Mouse (Mus musculus) heart, postnatal 10 days (tissue): ENCODE measurements around the gene Haspin. TPM values are rescaled to one million over a fixed set of nuclear protein-coding genes. Genes with fewer than 3 reads are reported as not detected.

Experiments
- DNase-seq, 2 experiments: peaks; one replicate each; pipeline ENCODE4 v3.0.0; 2021
- intact Hi-C: fragments of 180-260 bp; cut with DNase I; formaldehyde crosslinking; loops from one replicate; pipeline ENCODE4 v1.15.1; 2025
- total RNA-seq, 2 experiments: library from RNA; stranded (reverse); gene quantifications; 2 replicates each; pipeline ENCODE4 v1.2.3; 2021

Gene Haspin
- 1 to 10 TPM; 2.4 TPM for total RNA-seq

DNA sequence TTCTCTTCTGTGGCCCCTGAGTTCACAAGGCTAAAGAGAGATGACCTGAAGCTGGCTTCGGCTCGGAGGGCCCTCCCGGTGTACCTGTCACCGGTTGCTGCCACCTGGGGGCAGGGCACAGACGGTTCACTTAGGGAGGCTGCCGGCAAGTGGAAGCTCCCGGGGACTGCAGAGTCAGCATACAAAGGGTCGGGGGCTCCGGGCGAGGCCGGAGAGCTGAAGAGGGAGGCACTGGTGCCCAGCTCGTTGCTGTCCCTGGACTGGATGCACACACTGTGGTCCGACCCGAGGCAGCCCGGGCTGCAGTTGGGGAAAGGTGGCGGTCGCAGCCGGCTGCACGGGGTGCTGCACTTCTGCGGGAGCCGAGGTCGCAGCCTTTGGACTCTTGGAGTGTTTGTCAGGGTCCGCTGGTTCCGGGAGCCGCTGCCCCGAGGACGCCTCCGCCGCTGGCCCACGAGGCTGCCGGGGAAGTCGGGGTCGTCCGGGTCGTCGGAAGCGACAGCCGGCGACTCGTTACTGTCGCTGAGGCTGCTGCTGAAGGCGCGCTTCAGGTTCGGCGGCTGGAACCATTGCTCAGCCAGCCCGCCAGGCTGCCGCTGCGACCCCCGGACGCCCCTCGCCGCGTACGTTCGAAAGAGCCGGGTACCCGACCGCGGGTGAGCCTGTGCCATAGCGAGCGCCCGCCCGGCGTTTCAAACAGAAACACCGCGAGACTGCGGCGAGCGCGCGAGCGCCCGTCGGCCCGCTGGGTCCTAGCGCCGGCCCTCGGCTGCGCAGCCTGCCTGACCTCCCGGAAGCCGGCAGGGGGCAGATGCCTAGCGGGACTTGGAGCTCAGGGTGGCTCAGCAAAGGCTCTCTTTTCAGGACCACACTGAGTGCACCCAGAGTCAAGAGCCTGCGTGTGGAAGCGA is at the start of gene Haspin:
TSS of gene Haspin (minus strand) at position 704 of the 911 bp plus-strand sequence.
- DNase-seq = peak; percentile 94 to 95
- intact Hi-C loops = loop anchor here (1.0 to 2.0 kb wide), 4 partner anchors 23 to 1233 kb away; partner anchors contain the start of gene P2rx5

- intact Hi-C loops = no loop called here
- no peak for DNase-seq
Observed at GRCm38 (mm10) chr11:73187231-73187630, 49.1 kb upstream of the Haspin start.

GRCm38 (mm10) chr11:73185872-73186615 is 48.0 kb upstream of the Haspin start:
- intact Hi-C loops = no loop called here
- DNase-seq = no peak

DNA sequence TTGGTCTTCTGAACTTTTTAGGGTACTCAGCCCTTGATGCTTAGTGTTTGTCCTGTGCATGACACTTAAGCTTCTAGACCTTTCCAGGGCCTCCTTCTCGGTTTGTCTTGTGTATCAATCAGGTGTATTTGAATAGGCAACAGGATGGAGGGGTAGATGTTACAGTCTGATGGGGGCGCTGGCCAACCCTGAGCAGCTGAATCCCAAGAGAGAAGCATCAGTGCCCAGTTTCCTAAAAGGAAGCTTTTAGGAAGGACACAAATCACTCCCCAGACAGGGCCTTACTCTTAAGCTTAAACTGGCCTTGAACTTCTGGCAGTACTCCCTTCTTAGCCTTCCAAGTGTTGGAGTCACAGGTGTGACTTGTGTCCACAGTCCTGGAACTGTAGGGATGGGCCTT is 39.8 kb upstream of the Haspin start:
- intact Hi-C loops = loop anchor here (2.0 kb wide), 1 partner anchor 21 kb away; the partner anchor contains the start of genes Ctns and Shpk
- DNase-seq = no peak

GRCm38 (mm10) chr11:73177509-73177875 is 39.4 kb upstream of the Haspin start:
- DNase-seq = peak; percentile 91 to 92
- intact Hi-C loops = no loop called here

DNA sequence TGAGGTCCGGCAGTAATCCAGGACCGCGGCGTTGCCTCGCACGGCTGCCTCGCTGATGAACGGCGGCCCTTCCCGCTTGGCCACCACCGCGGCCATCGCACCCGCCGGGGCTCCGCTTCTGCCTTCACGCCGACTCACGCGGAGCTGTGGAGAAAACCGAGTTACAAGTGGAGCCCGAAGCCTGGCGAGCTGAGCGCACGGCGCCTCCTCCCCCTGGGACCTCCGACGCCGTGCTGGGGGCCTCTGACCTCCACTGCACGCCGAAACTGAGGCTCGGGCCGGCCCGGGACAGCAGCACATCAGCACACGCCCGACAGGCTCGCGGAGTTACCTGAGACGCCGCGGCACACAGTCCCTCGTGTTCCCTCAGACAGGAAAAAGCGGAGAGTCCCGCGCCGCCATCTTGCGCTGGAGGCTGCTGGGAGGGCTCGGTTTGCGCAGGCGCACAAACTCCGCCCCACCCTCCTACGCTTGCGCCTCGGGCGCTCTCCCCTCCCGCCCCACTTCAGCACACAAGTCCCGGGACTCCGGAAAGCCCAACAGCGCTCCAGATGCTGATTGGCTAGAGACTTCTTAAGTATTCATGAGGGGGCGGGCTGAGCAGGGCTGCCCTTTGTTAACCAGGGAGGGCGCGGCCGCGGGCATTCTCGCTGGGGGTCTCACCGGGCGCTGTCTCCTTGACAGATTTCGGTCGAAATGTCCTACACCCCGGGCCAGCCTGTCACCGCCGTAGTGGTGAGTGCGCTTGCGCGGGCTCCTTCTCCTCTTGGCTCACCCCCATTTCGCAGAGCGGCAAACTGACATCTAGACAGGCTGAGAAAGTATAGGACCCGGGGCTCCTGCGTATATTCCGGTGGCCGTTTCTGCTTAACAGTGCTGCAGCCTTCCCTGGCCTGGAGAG is 38.8 kb upstream of the Haspin start, which contains the start of the genes Emc6 and Tax1bp3:
TSS of gene Emc6 (minus strand) at position 430 of the 901 bp plus-strand sequence.
TSS of gene Tax1bp3 (plus strand) at position 476 of the 901 bp plus-strand sequence.
- intact Hi-C loops = no loop called here
- peak; percentile 97 for DNase-seq

GRCm38 (mm10) chr11:73176186-73176585 is 38.1 kb upstream of the Haspin start:
- intact Hi-C loops = no loop called here
- no peak for DNase-seq

- no peak for DNase-seq
- intact Hi-C loops = no loop called here
Observed at GRCm38 (mm10) chr11:73175612-73176011, 37.5 kb upstream of the Haspin start.

GRCm38 (mm10) chr11:73172186-73172585 is 34.1 kb upstream of the Haspin start:
- intact Hi-C loops = no loop called here
- DNase-seq = peak; percentile 70 to 71

- intact Hi-C loops = loop anchor here (2.0 kb wide), 1 partner anchor 30 kb away; the partner anchor contains the start of gene Haspin
- peak; percentile 66 to 75 for DNase-seq
Observed at GRCm38 (mm10) chr11:73169231-73169630, 31.1 kb upstream of the Haspin start.

DNA sequence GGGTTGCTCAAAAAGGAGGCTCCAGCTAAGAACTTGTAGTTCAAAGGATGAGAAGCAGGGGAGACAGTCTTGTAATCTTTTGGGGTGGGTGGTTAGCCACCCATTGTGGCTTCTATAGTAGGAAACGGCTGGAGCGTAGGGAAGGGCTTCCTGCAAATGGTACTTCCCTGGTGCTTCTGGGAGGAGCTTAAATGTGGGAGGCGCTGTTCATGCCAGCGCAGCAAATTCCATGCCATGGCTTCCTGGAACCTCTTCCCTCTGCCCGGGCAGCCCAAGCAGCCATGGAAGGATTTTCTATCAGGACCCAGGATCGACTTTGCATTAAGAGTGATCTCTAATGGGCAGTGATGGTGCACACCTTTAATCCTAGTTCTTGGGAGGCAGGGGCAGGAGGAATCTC is 30.5 kb upstream of the Haspin start:
- DNase-seq = no peak
- intact Hi-C loops = loop anchor here (2.0 kb wide), 1 partner anchor 30 kb away; the partner anchor contains the start of gene Haspin

- intact Hi-C loops = loop anchor here (2.0 kb wide), 1 partner anchor 29 kb away; the partner anchor contains the start of gene Haspin
- no peak for DNase-seq
Observed at GRCm38 (mm10) chr11:73168071-73168470, 30.0 kb upstream of the Haspin start.

DNA sequence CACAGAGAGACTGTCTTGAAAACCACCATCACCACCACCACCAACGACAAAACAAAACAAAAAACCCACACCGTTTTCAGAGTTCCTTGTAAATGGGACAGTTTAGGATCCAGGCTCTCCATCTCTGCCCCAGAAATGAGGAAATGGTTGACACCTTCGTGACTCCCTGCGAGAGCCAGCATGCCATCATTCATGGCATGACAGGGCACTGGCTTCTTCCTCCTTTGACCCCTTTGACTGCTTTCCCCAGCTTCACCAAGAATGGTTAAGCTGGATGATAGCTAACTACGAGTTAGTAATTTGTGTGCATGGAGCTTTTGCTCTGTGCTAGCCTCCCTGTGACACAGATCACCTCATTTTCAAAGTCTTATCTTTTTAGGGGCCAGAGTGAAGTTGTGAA is 24.2 kb upstream of the Haspin start:
- no peak for DNase-seq
- intact Hi-C loops = no loop called here

GRCm38 (mm10) chr11:73161616-73162015 is 23.5 kb upstream of the Haspin start:
- intact Hi-C loops = loop anchor here (2.0 kb wide), 1 partner anchor 23 kb away; the partner anchor contains the start of gene Haspin

DNA sequence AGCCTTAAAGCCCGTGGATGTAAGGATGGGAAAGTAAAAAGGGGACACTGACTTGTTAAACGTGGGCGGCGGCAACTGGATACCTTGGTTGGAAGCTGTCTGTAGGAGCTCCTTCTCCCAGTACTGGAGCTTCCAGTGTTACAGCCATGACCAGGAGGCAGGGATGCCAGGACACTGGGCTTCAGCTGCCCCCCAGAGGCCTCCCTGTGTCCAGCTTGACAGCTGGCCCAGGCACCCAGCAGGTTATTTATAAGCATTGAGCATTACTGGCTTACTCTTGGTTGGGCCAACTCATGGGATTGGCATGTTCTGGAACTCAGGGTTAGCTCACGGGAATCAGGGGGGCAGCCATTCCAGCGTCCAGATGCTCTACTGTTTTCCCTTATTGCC is 22.7 kb upstream of the Haspin start:
- intact Hi-C loops = loop anchor here (2.0 kb wide), 1 partner anchor 22 kb away; the partner anchor contains the start of gene Haspin

More at GRCm38 (mm10) chr11:73161616-73162015, 23.5 kb upstream of the Haspin start:
- peak in 1 of 2 experiments; percentile 32 for DNase-seq

GRCm38 (mm10) chr11:73159957-73160810 is 22.1 kb upstream of the Haspin start, which contains the start of gene P2rx5:
Gene P2rx5, plus strand, starts transcription at chr11:73160421.
- intact Hi-C loops = loop anchor here (2.0 kb wide), 1 partner anchor 21 kb away; the partner anchor contains the start of gene Haspin
- peak; percentile 67 to 69 for DNase-seq

More for the DNA sequence above, 22.7 kb upstream of the Haspin start:
- peak; percentile 76 to 83 for DNase-seq

GRCm38 (mm10) chr11:73155071-73155470 is 17.0 kb upstream of the Haspin start:
- no peak for DNase-seq
- intact Hi-C loops = no loop called here

DNA sequence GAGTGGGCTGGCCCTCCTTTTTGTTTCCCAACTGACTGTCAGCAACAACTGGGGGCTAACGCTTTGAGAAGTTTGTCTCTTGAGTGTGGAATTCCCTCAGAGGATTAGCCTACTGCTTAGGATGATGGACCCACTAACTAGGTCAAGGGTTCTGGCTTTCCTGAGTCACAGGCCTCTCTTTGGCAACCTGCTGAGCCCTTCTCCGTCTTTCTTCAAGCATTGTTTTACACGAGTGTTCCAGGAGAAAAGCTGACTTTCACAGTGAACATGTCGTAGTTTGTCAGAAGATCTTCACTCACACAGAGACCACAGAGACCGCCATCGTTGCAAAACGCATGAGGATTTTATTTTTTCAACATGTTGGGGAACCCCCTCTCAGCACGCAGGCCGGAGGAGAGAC is 10.1 kb upstream of the Haspin start:
- intact Hi-C loops = no loop called here
- no peak for DNase-seq

DNA sequence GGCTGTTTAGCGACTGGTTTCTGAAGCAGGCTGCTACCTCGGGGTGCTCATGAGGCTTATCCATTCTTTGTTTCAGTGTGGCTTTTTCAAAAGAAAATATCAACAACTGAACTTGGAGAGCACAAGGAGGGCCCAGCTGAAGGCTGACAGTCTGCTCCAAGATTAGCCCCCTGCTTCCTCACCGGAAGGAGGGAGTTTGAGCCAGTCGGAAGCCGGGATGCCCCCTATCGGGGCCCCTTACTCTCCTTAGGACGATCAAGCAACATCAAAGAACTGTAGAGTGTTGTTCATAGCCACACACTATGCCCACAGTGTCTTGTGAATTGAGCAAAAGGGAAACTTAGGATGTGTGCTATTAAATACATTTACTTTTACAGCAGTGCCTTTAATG is 8.9 kb upstream of the Haspin start:
- intact Hi-C loops = no loop called here
- no peak for DNase-seq
